Mouse (Mus musculus) forebrain, embryonic 13.5 days (tissue): ENCODE measurements around the gene Pnlip. TPM values are rescaled to one million over a fixed set of nuclear protein-coding genes. Genes with fewer than 3 reads are reported as not detected.
A peak's percentile ranks its signal among the peaks of the same experiment; 100 is the strongest.

ENCODE experiments used
- ATAC-seq: fragments of 200-750 bp; cut with Nextera tagmentation; 2 replicates; pipeline ENCODE4 v1.8.0; 2017
- H3K27ac ChIP-seq: fragments of 300-500 bp; sonication (generic); 2 replicates; pipeline ENCODE4 v1.5.1; 2015; ENCODE audit warnings: inconsistent platforms, mild to moderate bottlenecking, moderate library complexity
- H3K27me3 ChIP-seq: fragments of 300-500 bp; sonication (generic); 2 replicates; pipeline ENCODE4 v1.6.1; 2015; ENCODE audit warnings: mild to moderate bottlenecking, inconsistent platforms
- H3K36me3 ChIP-seq: fragments of 300-500 bp; sonication (generic); 2 replicates; pipeline ENCODE4 v1.6.1; 2015; ENCODE audit warnings: mild to moderate bottlenecking, inconsistent platforms; ENCODE audit not compliant: poor library complexity, severe bottlenecking
- H3K4me1 ChIP-seq: fragments of 300-500 bp; sonication (generic); 2 replicates; pipeline ENCODE4 v1.6.1; 2015; ENCODE audit warnings: inconsistent platforms
- H3K4me2 ChIP-seq: fragments of 300-500 bp; sonication (generic); 2 replicates; pipeline ENCODE4 v1.6.1; 2015; ENCODE audit warnings: inconsistent platforms, mild to moderate bottlenecking, moderate library complexity
- H3K4me3 ChIP-seq: fragments of 300-500 bp; sonication (generic); 2 replicates; pipeline ENCODE4 v1.5.1; 2015; ENCODE audit warnings: mild to moderate bottlenecking, inconsistent platforms
- H3K9ac ChIP-seq: fragments of 300-500 bp; sonication (generic); 2 replicates; pipeline ENCODE4 v1.6.1; 2015; ENCODE audit warnings: mild to moderate bottlenecking, inconsistent platforms
- H3K9me3 ChIP-seq: fragments of 300-500 bp; sonication (generic); replicated peaks from 2 replicates; pipeline ENCODE4 v1.6.1; 2016; ENCODE audit warnings: inconsistent platforms
- WGBS: fragments of 180-500 bp; shearing (Covaris S2); methylation state at CpG from one replicate; pipeline ENCODE4 v1.1.7; 2015; 5-methylcytosine and 5-hydroxymethylcytosine counted together
- polyA plus RNA-seq: library from polyadenylated mRNA; unstranded; fragments of >200 nt; fragmentation: Nextera tagmentation; extraction: Ambion mirVana; gene quantifications from 2 replicates; pipeline ENCODE4 v1.2.1, GENCODE M21; 2015

Gene Pnlip
- polyA plus RNA-seq, 1 experiment from 2014 or later, result not detected

DNA sequence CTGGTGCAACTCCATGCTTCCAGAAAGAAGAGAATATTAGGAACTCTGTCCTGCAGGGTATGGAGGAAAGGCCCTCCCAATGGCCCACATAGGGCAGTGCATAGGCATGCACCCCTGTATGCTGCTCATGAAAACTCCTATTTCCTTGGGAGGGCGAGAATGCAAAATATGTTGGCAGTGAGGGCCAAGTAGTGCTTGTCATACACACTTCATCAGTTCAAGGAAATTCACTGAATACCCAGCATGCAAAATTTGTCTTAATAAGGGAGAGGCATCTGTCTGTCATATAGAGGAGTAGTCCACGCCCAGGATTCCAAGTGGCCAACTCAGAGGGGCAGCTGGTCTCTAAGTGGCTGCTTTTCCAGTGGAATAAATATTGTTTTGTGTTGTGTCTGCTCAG, 11.0 kb downstream of the Pnlip start:
- Histone ChIP-seq H3K4me1 (no peaks in the 10 kb centered on the region), H3K9me3 (no peaks in the 10 kb centered on the region), H3K36me3 (no peaks in the 10 kb centered on the region), H3K4me2 (no peak overlapping the region), H3K27ac (no peak overlapping the region), H3K9ac (no peak overlapping the region), H3K4me3 (no peak overlapping the region), H3K27me3 (no peaks in the 10 kb centered on the region)
- no peak for ATAC-seq
- WGBS, result 85% methylated on average over 2 of the region's 2 CpGs

DNA sequence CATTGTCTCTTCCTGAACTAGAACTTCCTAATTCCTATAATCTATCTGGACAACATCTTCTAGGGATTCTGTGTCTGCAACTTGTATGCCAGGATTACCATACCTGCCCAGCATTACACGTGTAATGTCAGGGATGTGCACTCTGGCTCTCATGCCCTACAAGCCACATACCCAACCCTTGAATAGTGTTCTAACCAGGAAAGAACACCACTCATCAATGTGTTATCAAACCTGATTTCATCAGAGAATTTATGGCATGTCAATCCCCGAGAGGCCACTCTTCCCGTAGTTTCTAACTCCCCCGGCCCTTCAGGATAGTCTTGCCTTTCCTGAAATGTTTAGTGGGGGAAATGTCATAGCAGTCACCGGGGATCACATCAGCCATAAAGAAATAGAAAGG, 12.6 kb downstream of the Pnlip start:
- no peak overlapping the region for H3K4me3 ChIP-seq
- no peaks in the 10 kb centered on the region for H3K9me3 ChIP-seq
- H3K36me3 ChIP-seq, result no peaks in the 10 kb centered on the region
- H3K27me3 ChIP-seq, result no peaks in the 10 kb centered on the region
- no peak overlapping the region for H3K27ac ChIP-seq
- H3K9ac ChIP-seq, result no peak overlapping the region
- 94% methylated on average over 5 of the region's 5 CpGs for WGBS
- ATAC-seq, result no peak
- no peak overlapping the region for H3K4me2 ChIP-seq
- no peaks in the 10 kb centered on the region for H3K4me1 ChIP-seq

DNA sequence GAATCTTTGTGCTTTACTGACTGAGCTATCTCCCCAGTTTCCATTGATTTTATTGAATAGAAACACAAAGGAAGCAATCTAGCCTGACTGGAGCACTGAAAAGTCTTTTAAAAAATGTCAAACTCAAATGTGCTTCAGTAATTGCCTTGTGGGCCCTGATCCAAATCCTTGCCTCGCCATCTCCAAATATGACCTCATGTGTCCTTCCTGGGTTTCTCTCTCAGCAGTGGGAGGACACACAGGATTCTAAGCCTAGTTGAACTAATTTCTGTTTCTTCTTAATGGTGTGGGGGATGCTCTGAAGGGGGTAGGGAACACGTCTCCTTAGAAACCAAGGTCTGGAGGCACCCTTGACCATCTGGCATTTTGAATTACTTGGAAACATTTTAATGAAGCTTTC, 22.3 kb downstream of the Pnlip start:
- H3K36me3 ChIP-seq, result no peaks in the 10 kb centered on the region
- H3K4me2 ChIP-seq, result no peak overlapping the region
- H3K9me3 ChIP-seq, result no peaks in the 10 kb centered on the region
- WGBS, result 13% methylated on average over 2 of the region's 2 CpGs
- ATAC-seq, result peak; percentile 61
- H3K9ac ChIP-seq, result no peak overlapping the region
- peaks cover 12% of the 10 kb centered on the region; the same call in 1 of the 2 replicates for H3K4me1 ChIP-seq
- H3K27ac ChIP-seq, result no peak overlapping the region
- H3K4me3 ChIP-seq, result no peak overlapping the region
- H3K27me3 ChIP-seq, result no peaks in the 10 kb centered on the region

DNA sequence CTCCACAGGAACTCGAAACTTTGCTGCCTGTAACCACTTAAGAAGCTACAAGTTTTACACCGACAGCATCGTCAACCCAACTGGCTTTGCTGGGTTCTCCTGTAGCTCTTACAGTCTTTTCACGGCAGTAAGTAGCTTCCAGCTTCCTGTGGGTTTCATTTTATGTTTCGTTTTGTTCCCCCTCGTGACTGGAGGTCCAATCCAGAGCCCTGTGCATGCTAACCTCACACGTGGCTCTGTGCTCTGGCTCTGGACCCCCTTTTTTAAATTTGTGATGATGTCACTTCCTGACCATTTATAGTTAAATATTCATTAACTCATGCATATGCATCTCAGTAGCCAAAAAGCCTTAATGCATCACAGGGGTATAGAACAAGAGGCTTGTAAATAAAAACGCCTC, 24.8 kb downstream of the Pnlip start:
- WGBS, result 73% methylated on average over 8 of the region's 8 CpGs
- Histone ChIP-seq H3K9ac (no peak overlapping the region), H3K9me3 (no peaks in the 10 kb centered on the region), H3K4me1 (peaks cover 12% of the 10 kb centered on the region; the same call in 1 of the 2 replicates), H3K36me3 (no peaks in the 10 kb centered on the region), H3K4me3 (no peak overlapping the region), H3K27me3 (no peaks in the 10 kb centered on the region), H3K27ac (no peak overlapping the region), H3K4me2 (no peak overlapping the region)
- no peak for ATAC-seq

DNA sequence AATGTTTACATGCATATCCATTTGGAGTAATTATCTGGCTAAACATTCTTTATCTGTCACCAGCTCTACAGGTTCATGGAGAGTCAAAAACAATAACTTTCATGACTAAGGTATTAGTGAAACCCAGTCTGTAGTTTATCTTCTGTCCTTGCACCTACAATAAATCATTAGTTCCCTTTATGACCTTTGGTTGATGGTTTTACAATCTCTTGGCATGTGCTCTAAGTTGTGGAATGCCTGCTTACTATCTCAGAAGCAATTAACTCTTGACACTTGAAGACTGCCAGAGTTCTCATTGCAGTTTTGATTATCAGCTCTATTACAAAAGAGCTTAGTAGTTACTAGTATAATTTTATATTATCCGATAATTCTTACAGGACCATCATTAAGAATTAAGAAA, 36.6 kb downstream of the Pnlip start:
- Histone ChIP-seq H3K27me3 (no peaks in the 10 kb centered on the region), H3K4me3 (no peak overlapping the region), H3K9me3 (no peaks in the 10 kb centered on the region), H3K27ac (no peak overlapping the region), H3K4me1 (0 out of 2 replicates have a peak, but pooled peaks cover 3% of the 10 kb centered on the region), H3K36me3 (no peaks in the 10 kb centered on the region), H3K9ac (no peak overlapping the region), H3K4me2 (no peak overlapping the region)
- no peak for ATAC-seq
- WGBS, result 98% methylated on average over 1 of the region's 1 CpGs

DNA sequence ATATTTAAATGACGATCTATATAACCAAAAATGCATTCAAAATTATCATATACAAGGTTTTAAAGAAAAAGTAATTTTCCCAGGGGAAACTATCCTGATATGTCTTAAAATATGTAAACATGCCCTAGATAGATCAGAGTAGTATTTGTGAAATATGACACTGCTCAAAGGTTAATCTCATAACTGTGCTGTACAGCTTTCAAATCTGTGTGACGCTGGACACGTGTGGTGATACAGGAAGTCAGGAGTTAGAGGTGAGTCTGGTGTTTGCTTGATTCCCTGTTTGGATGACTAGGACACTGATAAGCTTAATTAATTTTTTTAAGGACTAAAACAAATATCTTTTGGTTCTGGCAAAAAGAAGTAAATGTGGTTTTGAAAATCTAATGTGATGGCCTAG, 43.0 kb downstream of the Pnlip start:
- ATAC-seq, result no peak
- no peak overlapping the region for H3K4me2 ChIP-seq
- no peaks in the 10 kb centered on the region for H3K9me3 ChIP-seq
- no peaks in the 10 kb centered on the region for H3K36me3 ChIP-seq
- 0 out of 2 replicates have a peak, but pooled peaks cover 3% of the 10 kb centered on the region for H3K4me1 ChIP-seq
- 94% methylated on average over 3 of the region's 3 CpGs for WGBS
- no peaks in the 10 kb centered on the region for H3K27me3 ChIP-seq
- H3K4me3 ChIP-seq, result no peak overlapping the region
- no peak overlapping the region for H3K9ac ChIP-seq
- H3K27ac ChIP-seq, result no peak overlapping the region

DNA sequence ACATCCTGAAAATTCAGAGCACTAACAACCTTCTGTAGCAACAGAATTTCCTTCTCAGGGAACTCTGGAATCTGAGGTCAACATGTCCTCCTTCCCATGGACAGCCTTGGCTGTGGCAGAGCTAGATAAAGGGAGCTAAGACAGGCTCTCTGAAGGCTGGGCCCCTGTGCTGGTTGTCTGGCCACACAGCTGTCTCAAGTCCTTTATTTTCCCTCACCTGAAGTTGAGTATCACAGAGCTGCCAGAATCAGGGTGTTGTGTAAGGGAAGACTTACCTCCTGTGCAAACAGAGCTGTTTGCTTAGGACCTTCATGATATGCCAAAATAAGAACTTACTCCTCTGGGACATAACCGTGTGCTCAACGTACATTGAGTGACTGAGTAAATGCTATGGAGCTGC, 43.9 kb downstream of the Pnlip start:
- Histone ChIP-seq H3K27ac (no peak overlapping the region), H3K9me3 (no peaks in the 10 kb centered on the region), H3K4me2 (no peak overlapping the region), H3K9ac (no peak overlapping the region), H3K4me3 (no peak overlapping the region), H3K4me1 (0 out of 2 replicates have a peak, but pooled peaks cover 3% of the 10 kb centered on the region), H3K27me3 (no peaks in the 10 kb centered on the region), H3K36me3 (no peaks in the 10 kb centered on the region)
- no peak for ATAC-seq
- WGBS, result 88% methylated on average over 2 of the region's 2 CpGs

DNA sequence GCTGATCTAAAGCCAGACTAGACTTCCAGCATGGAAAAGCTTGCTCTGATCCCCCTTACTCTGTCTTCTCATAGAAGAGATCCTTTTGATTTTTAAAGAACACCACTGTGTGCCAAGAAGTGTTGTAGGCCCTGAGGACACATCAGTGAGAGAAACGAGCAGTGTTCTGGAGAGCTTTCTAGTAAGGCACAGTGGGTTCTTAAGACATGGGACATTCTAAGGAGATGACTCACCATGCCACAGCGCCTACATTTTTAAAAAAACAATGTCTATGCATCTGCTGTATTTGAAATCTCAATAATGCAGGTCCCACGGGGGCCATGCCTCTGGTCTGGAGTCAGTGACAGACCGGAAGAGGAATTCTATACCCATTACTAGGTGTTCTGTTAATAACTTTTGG, 52.3 kb downstream of the Pnlip start:
- H3K4me3 ChIP-seq, result no peak overlapping the region
- H3K27ac ChIP-seq, result no peak overlapping the region
- H3K9ac ChIP-seq, result no peak overlapping the region
- H3K4me1 ChIP-seq, result no peaks in the 10 kb centered on the region
- ATAC-seq, result no peak
- H3K36me3 ChIP-seq, result no peaks in the 10 kb centered on the region
- H3K27me3 ChIP-seq, result no peaks in the 10 kb centered on the region
- no peaks in the 10 kb centered on the region for H3K9me3 ChIP-seq
- no peak overlapping the region for H3K4me2 ChIP-seq
- 84% methylated on average over 4 of the region's 4 CpGs for WGBS

DNA sequence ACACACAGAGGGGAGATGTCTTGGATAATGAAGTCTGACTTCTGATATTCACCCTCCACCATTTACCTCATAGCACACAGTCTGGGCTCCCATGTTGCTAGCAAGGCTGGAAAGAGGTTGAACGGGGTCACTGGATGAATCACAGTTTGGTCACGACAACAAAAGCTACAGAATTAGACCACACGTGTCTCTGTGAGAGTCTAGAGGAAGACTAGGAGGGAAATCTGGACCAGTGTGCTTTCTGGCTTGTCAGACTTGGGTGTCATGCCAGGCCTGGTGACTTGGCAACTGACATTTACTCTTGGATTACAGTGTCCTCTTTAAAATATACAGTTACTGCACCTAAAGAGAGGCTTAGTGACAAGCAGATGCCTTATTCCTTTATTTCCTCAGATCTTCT, 56.3 kb downstream of the Pnlip start:
- Histone ChIP-seq H3K4me2 (no peak overlapping the region), H3K4me3 (no peak overlapping the region), H3K4me1 (no peaks in the 10 kb centered on the region), H3K9ac (no peak overlapping the region), H3K27ac (no peak overlapping the region), H3K27me3 (no peaks in the 10 kb centered on the region), H3K36me3 (no peaks in the 10 kb centered on the region), H3K9me3 (no peaks in the 10 kb centered on the region)
- 62% methylated on average over 3 of the region's 3 CpGs for WGBS
- no peak for ATAC-seq

DNA sequence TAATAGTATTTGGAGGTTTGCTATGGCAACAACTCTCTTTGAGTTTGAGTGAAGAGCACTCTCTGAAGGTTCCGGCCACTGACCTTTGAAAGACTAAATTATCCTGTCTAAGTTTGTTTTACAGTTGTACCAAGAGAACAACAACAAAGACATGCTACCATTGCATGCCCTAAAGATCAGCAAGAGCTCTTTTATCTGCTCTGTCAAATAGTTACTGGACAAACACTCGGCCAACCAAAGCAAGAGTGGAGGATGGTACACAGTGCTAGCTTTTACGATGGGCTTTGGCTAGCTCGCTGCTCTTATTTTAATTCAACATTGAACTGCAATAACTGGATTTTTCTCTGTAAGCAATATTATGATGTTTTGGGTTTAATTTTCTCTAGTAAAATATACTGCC, 65.6 kb downstream of the Pnlip start:
- no peak for ATAC-seq
- 84% methylated on average over 4 of the region's 4 CpGs for WGBS

DNA sequence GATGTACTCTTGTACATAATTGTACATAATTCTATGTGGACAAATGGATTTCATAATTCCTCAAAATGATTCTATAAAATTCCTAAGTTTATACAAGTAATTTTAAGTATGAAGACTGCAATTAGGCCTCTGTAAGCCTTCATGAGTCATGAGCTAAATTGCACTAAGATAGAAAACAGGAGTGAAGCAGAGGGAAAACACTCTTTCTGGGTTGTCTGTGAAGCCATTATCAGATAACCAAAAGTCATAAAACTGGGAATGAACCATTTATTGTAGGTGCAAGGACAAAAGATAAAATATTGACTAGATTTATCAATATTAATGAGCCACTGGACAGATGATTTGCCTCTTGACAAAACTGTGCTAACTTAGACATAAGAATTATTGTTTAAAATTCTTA, 68.1 kb downstream of the Pnlip start:
- Histone ChIP-seq H3K4me2 (no peak overlapping the region), H3K27me3 (no peaks in the 10 kb centered on the region), H3K4me1 (no peaks in the 10 kb centered on the region), H3K4me3 (no peak overlapping the region), H3K27ac (no peak overlapping the region), H3K36me3 (no peaks in the 10 kb centered on the region), H3K9ac (no peak overlapping the region), H3K9me3 (peaks cover under 1% of the 10 kb centered on the region; the same call in 1 of the 2 replicates)
- ATAC-seq, result no peak

More for the DNA sequence above, 65.6 kb downstream of the Pnlip start:
- Histone ChIP-seq H3K36me3 (no peaks in the 10 kb centered on the region), H3K9ac (no peak overlapping the region), H3K27me3 (no peaks in the 10 kb centered on the region), H3K4me3 (no peak overlapping the region), H3K4me2 (no peak overlapping the region), H3K4me1 (no peaks in the 10 kb centered on the region), H3K27ac (no peak overlapping the region), H3K9me3 (no peaks in the 10 kb centered on the region)

DNA sequence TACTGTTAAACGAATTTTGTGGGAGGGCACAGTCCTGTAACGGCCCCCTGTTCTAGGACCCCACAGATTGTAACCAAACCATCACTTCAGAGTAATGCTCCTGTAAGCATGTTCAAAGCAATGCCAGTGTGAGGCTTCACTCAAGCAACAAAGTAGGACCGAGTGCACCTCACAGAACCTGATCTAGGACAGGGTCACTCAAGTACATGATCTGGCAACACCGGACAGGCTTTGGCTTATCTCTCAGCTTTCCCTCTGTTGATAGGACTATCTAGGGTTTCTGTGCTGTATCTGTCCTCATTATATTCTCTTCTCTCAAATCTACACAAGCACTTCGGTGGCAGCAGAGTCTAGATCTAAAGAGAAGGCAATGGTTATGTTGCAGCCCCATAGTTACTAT, 74.3 kb downstream of the Pnlip start:
- H3K9ac ChIP-seq, result no peak overlapping the region
- peaks cover 2% of the 10 kb centered on the region; the same call in 1 of the 2 replicates for H3K9me3 ChIP-seq
- H3K36me3 ChIP-seq, result no peaks in the 10 kb centered on the region
- H3K27ac ChIP-seq, result no peak overlapping the region
- H3K4me1 ChIP-seq, result no peaks in the 10 kb centered on the region
- ATAC-seq, result no peak
- 95% methylated on average over 5 of the region's 5 CpGs for WGBS
- no peaks in the 10 kb centered on the region for H3K27me3 ChIP-seq
- H3K4me2 ChIP-seq, result no peak overlapping the region
- no peak overlapping the region for H3K4me3 ChIP-seq

DNA sequence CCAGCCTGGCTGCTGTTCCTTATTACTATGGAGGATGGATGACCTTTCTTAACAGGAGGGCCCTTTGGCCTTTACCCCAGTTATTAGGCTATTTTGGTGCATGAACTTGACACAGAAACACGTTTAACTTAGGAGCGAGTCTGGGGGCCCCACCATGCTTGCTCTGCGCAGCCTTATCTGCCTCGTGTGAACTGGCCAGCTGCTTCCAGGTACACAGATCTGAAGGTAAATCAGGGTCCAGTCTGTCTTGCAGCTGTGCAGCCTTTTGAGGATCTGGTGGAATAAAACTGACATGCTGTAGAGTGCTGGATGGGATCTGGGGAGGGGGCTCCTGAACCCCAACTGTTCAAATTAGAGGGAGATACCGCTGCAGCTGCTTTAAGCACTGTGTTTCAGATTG, 75.5 kb downstream of the Pnlip start:
- Histone ChIP-seq H3K4me1 (no peaks in the 10 kb centered on the region), H3K4me2 (no peak overlapping the region), H3K9me3 (peaks cover 2% of the 10 kb centered on the region; the same call in 1 of the 2 replicates), H3K4me3 (no peak overlapping the region), H3K27me3 (no peaks in the 10 kb centered on the region), H3K27ac (no peak overlapping the region), H3K36me3 (no peaks in the 10 kb centered on the region), H3K9ac (no peak overlapping the region)
- WGBS, result 91% methylated on average over 5 of the region's 5 CpGs
- ATAC-seq, result no peak
